In genomic region chr2:129576611-129577447, GRCm38 (mm10) we compare ENCODE assay signal across 23 mouse cellular contexts. TPM values are rescaled to one million over a fixed set of nuclear protein-coding genes. Genes with fewer than 3 reads are reported as not detected.
A peak's percentile ranks its signal among the peaks of the same experiment; 100 is the strongest.
DNase-seq lines count a peak whose midpoint lies in the region; ATAC-seq lines count a peak whose summit lies in the region.
"Had no signal": no experiment of that assay in that cellular context is flagged by ENCODE, and none has a peak within 500 bp of the region (broad histone marks: within the 10 kb centered on the region; RNA-seq: fewer than 3 reads in every experiment).

No protein-coding gene starts in this region.

- H3K4me2 ChIP-seq in neural tube, embryonic 15.5 days, result no peak overlapping the region
- H3K4me2 ChIP-seq: embryonic facial prominence, embryonic 13.5 days had no signal

- H3K27me3 ChIP-seq in neural tube, embryonic 15.5 days (replicated peaks), result no peaks in the 10 kb centered on the region

- peak overlapping the region; percentile 48; the same call in 1 of the 2 replicates for H3K27ac ChIP-seq in neural tube, embryonic 15.5 days (replicated peaks)
- H3K27ac ChIP-seq: embryonic facial prominence, embryonic 13.5 days had no signal

- no peaks in the 10 kb centered on the region for H3K36me3 ChIP-seq in neural tube, embryonic 15.5 days
- H3K36me3 ChIP-seq: embryonic facial prominence, embryonic 13.5 days had no signal

- no peak for ATAC-seq in neural tube, embryonic 15.5 days (ENCODE audit: low FRiP score)
- ATAC-seq in activated CD4-positive, CD25-positive, alpha-beta regulatory T cell, adult 4 months, result no peak
- ATAC-seq: inflammation-experienced regulatory T-cells, adult 6 months; liver, postnatal 0 days had no signal

- peaks cover 26% of the 10 kb centered on the region for H3K4me1 ChIP-seq in neural tube, embryonic 15.5 days

- no peak overlapping the region for H3K9ac ChIP-seq in neural tube, embryonic 15.5 days (replicated peaks)
- H3K9ac ChIP-seq: embryonic facial prominence, embryonic 13.5 days; liver, postnatal 0 days had no signal

- H3K9me3 ChIP-seq in neural tube, embryonic 15.5 days (replicated peaks), result no peaks in the 10 kb centered on the region
- H3K9me3 ChIP-seq: embryonic facial prominence, embryonic 13.5 days; megakaryocyte, embryonic 14.5 days had no signal

- WGBS in neural tube, embryonic 15.5 days, result 79% methylated on average over 8 of the region's 8 CpGs

- no peak overlapping the region for H3K4me3 ChIP-seq in neural tube, embryonic 15.5 days (replicated peaks)
- H3K4me3 ChIP-seq: embryonic facial prominence, embryonic 13.5 days; megakaryocyte, embryonic 14.5 days had no signal

- DNase-seq in cerebellum, postnatal 36 days, result peak; percentile 20 to 28
- no peak for DNase-seq in cerebellum, adult 11 months
- DNase-seq in layer of hippocampus, adult 8-10 months (ENCODE audit: low spot score in 2 of 2), result peak; percentile 56 to 79
- no peak for DNase-seq in layer of hippocampus, adult 9-10 months (ENCODE audit: low spot score)
- no peak for DNase-seq in neural tube, embryonic 10.5 days (ENCODE audit: extremely low spot score, low spot score)
- DNase-seq in layer of hippocampus, postnatal 36 days, result peak; percentile 36 to 61
- DNase-seq: gastrocnemius, postnatal 10 days; kidney, adult 9 months; kidney, postnatal 36 days; liver; liver, postnatal 0 days; lung, postnatal 14 days; retina, postnatal 1 day; spleen, adult 18-20 months; thymus, adult 18-20 months had no signal

RNA-seq across cellular contexts. Expression of gene Sirpa, which starts 15.8 kb away (rescaled TPM):
- 100 to 1,000 TPM; 317 to 358 (median 338) TPM for total RNA-seq in layer of hippocampus, adult 8-10 months (2022)
- 31.4 and 36.4 TPM in 2 replicates for polyA plus RNA-seq in neural tube, embryonic 15.5 days (2015; fragmentation: Nextera tagmentation; extraction: Ambion mirVana)
- total RNA-seq in layer of hippocampus, postnatal 36 days (2021), result 100 to 1,000 TPM; 272 to 282 TPM
- polyA plus RNA-seq in activated CD4-positive, CD25-positive, alpha-beta regulatory T cell, adult 4 months (2017; shearing (Covaris generic)), result under 1 TPM in 1 of 2 experiments, not detected in 1; 0.16 TPM

RNA-seq across cellular contexts. Expression of gene F830045P16Rik, which starts 40.4 kb away (rescaled TPM):
- total RNA-seq in layer of hippocampus, adult 8-10 months (2022), result 1 to 10 TPM in 2 of 4 experiments, under 1 TPM in 2; 0.24 to 1.8 (median 0.93) TPM
- polyA plus RNA-seq in neural tube, embryonic 15.5 days (2015; fragmentation: Nextera tagmentation; extraction: Ambion mirVana), result 0.09 TPM in 1 of 2 replicates, not detected in the other
- total RNA-seq in layer of hippocampus, postnatal 36 days (2021), result under 1 TPM; 0.20 to 0.35 TPM
- polyA plus RNA-seq in activated CD4-positive, CD25-positive, alpha-beta regulatory T cell, adult 4 months (2017; shearing (Covaris generic)), result not detected
- total RNA-seq: ES-E14; heart, postnatal 10 days had no signal
- polyA plus RNA-seq: embryonic facial prominence, embryonic 13.5 days; inflammation-experienced regulatory T-cells, adult 6 months; liver, postnatal 0 days; stomach, embryonic 14.5 days had no signal

Comparison
In these comparisons a context has a peak if more than half of its experiments do, and no peak if none do; other contexts are left out.
1. DNase-seq: peak in cerebellum, postnatal 36 days (2 of 2), layer of hippocampus, adult 8-10 months (2 of 2) and layer of hippocampus, postnatal 36 days (2 of 2); none in cerebellum, adult 11 months (single experiment), layer of hippocampus, adult 9-10 months (single experiment) and neural tube, embryonic 10.5 days (single experiment).